In the genomic region with DNA sequence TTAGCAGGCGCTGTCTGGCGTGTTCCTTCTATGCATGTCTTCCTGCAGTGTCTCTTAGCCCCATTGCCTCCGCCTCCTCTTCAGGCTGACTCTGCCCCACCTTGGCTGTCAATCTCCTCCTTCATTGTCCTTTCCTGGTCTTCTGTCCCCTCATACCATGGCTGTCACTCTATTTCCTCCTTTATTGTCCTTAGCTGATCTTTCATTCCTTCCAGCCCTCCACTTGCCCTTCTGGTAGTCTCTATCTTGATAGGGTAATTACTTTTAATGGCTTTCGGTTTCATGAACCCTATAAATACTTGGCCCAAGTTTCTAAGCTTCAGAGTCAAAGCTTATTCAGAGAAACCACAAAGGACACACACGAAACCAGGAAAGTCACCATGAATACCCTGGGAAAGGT, we compare ENCODE assay signal across 23 mouse cellular contexts. TPM values are rescaled to one million over a fixed set of nuclear protein-coding genes. Genes with fewer than 3 reads are reported as not detected.
"Had no signal": no experiment of that assay in that cellular context is flagged by ENCODE, and none has a peak within 500 bp of the region (broad histone marks: within the 10 kb centered on the region; RNA-seq: fewer than 3 reads in every experiment).

A gene (plus strand): TSS at position 322 of the 400 bp plus-strand sequence.

- H3K27ac ChIP-seq: lung, embryonic 15.5 days; macrophage; midbrain, embryonic 13.5 days; midbrain, embryonic 15.5 days; neural tube, embryonic 12.5 days had no signal

- H3K9ac ChIP-seq: liver, postnatal 0 days; lung, embryonic 15.5 days; midbrain, embryonic 13.5 days; midbrain, embryonic 15.5 days; neural tube, embryonic 12.5 days had no signal

- H3K4me2 ChIP-seq: lung, embryonic 15.5 days; midbrain, embryonic 11.5 days; midbrain, embryonic 13.5 days; midbrain, embryonic 15.5 days; neural tube, embryonic 12.5 days had no signal

- H3K4me3 ChIP-seq: lung, embryonic 15.5 days; megakaryocyte, embryonic 14.5 days; midbrain, embryonic 13.5 days; midbrain, embryonic 15.5 days; neural tube, embryonic 12.5 days had no signal

- ATAC-seq: liver, postnatal 0 days; lung, postnatal 0 days; midbrain, embryonic 13.5 days; midbrain, embryonic 15.5 days had no signal

- H3K9me3 ChIP-seq: lung, embryonic 15.5 days; midbrain, embryonic 13.5 days; midbrain, embryonic 15.5 days; neural tube, embryonic 12.5 days had no signal

- H3K4me1 ChIP-seq: megakaryocyte, embryonic 14.5 days; midbrain, embryonic 13.5 days; midbrain, embryonic 15.5 days; neural tube, embryonic 12.5 days had no signal

- H3K27me3 ChIP-seq: lung, embryonic 15.5 days; megakaryocyte, embryonic 14.5 days; midbrain, embryonic 13.5 days; midbrain, embryonic 15.5 days; neural tube, embryonic 12.5 days had no signal

- H3K36me3 ChIP-seq: lung, embryonic 15.5 days; midbrain, embryonic 13.5 days; midbrain, embryonic 15.5 days; neural tube, embryonic 12.5 days had no signal

- DNase-seq: liver, postnatal 0 days; lung, adult 2 months; lung, postnatal 14 days; lung, postnatal 36 days; right cerebral cortex, postnatal 14 days; spleen, adult 18-20 months; thymus, adult 2 months; thymus, postnatal 25 days; thymus, postnatal 4 days had no signal

RNA-seq across cellular contexts. Expression of the gene that starts here (rescaled TPM):
- total RNA-seq: megakaryocyte progenitor cell, adult 5-6 weeks; midbrain, postnatal 0 days; monocyte, adult 5-6 weeks had no signal
- polyA plus RNA-seq: liver, postnatal 0 days; macrophage; midbrain, embryonic 11.5 days; midbrain, embryonic 13.5 days; midbrain, embryonic 15.5 days; midbrain, postnatal 0 days; neural tube, embryonic 12.5 days; neural tube, embryonic 14.5 days; stomach, embryonic 14.5 days; testis, adult 2 months had no signal
